Mouse (Mus musculus) spleen, postnatal 36 days (tissue): ENCODE data around the gene Copg2.
A peak's percentile ranks its signal among the peaks of the same experiment; 100 is the strongest.
"Not testable (repeated sequence)": the region's sequence is repeated elsewhere in the genome, so short reads cannot be mapped to it uniquely, and the experiment has no call there.

Experiments
- DNase-seq, 2 experiments: peaks; one replicate each; pipeline ENCODE4 v3.0.0; 2022; ENCODE audit warnings: low spot score in 2 of 2, mixed read lengths in 1 of 2

Gene Copg2

DNA sequence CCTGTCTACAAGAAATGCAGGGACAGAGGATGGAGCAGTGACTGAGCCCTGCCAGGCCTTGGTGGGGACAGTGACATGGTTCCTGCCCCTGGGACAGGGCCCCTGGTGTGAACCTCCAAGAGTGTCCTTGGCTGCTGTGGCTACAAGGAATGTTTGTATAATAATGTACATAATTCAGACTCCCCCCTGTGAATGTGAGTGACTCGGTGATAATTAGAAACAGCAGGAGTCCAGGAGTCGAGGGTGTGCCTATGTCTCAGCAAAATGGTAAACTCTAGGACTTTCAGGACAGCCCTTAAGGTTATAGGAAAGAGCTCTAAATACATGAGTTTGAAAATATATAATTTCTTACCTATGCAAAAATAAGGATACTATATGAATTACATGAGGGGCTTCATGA lies 64.4 kb downstream of the Copg2 start:
- DNase-seq = no peak

DNA sequence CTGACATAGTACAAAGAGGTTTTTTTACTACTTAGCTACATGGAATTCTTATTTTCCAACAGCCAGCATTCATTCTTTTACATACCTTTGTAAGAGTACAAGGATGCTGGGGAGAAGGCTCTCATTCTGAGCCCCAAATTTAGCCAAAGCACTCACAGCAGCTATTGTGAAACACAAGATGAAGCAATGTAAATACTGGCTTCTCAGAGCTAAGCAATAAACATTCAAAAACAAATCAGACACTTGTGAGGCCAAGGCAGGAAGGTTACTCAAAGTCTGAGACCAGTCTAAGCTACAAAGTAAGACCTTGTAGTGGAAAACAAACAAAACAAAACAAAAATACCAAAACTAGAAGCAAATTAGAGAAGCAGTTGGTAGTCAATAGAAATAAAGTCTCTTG lies 83.0 kb downstream of the Copg2 start:
- no peak for DNase-seq

- DNase-seq = no peak
These were observed 91.4 kb downstream of the Copg2 start for GRCm38 (mm10) chr6:30805053-30805752.

- peak; percentile 50 to 60 for DNase-seq
These were observed 92.1 kb downstream of the Copg2 start for GRCm38 (mm10) chr6:30804389-30805052.

DNA sequence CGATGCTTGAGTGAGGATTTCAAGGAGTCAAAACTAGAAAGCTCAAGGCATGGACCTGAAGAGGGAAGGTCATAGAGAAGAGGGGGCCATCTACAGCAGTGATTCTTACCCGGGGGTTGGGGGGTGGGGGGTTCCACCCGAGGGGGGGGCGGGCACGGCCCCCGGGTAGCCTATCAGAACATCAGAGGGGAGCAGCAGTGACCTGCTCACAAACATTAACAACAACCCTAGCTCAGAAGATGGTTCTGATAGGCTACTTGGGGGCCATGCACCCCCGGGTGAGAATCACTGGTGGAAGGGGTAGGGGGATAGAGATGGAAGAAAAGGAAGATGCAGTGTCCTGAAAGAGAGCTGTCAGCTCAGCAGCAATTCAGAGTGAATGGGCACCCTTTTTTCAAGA lies 93.7 kb downstream of the Copg2 start:
- DNase-seq = not testable (repeated sequence)

DNA sequence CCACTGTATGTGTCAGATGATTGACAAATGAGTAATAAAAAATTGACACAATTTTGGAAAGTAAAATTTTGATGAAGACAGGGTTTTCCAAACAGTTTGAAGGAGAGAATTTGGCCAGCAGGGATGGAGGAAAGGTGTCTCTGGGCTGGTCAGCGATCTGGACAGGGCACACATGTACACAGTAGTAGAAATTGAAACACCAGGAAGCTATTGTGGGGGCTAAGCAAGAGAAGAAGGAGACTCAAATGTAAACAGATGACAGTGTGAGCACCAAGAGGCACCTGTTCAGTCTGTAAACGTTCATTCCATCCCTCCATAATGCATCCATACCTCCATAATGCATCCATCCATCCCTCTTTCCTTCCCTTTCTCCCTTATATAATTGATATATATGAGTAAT lies 145.4 kb downstream of the Copg2 start:
- DNase-seq = no peak

GRCm38 (mm10) chr6:30750482-30750881 lies 146.1 kb downstream of the Copg2 start:
- no peak for DNase-seq

DNA sequence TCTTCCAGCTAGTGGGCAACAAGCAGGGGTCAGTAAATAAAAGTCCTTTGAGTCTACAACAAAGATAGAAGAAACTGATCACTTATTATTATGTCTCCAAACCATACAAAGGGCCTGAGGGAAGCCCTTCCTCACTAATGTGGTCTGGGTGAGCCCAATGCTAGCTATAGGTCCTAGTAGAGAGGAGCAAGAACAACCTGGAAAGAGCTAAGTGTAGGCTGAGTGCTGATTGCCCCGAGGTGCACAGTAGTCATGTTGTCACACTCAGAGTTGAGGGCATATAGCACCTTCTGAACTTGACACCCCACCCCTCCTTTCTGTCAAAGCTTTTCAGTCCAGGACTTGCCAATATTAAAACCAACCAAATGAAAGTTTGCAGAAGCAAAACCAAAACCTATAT lies 146.7 kb downstream of the Copg2 start:
- DNase-seq = no peak

GRCm38 (mm10) chr6:30749042-30749689 lies 147.4 kb downstream of the Copg2 start:
- DNase-seq = no peak

DNA sequence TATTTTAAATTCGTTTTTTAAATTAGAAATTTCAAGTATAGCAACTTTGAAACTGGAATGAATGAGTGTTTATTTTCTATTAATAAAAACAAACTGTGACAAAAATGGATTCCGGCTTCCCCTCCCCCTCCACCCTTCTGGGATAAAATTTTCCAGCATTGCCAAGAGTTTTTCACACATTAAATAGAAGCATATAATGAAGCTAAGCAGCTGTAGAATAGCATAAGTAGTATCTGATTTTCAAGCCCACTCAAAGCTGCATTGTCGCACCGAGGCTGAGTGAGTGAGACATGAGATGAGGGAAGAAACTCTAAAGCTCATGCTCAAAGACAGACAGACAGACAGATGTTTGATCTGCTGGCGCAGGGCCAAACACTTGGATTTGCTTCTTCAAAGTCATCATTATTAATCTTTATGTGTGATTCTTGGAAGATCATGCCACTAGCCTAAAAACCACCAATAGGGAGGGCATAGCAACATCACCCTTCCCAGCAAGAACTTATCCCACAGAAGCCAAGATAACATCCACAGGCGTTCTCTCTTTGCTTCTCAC lies 148.2 kb downstream of the Copg2 start:
- DNase-seq = no peak

- DNase-seq = no peak
These were observed 148.8 kb downstream of the Copg2 start for GRCm38 (mm10) chr6:30747631-30748357.

DNA sequence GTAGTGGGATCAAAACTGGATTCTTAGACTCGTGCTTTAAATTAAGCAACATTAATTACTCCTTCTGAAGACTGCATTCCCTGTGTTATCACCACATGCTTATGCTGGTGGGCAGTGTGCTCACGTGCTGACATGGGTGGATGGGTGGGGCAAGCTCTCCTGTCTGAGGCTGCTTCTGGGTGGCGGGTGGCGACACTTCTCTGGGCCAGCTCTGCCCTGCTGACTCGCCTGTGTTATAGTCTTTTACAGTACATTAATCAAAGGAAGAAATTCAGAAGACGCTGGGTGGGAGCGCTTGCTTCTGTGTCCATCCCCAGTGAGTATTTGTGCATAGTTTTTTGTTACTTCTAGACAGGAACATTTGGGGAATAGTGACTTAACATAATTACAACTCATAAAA lies 151.0 kb downstream of the Copg2 start:
- DNase-seq = no peak

DNA sequence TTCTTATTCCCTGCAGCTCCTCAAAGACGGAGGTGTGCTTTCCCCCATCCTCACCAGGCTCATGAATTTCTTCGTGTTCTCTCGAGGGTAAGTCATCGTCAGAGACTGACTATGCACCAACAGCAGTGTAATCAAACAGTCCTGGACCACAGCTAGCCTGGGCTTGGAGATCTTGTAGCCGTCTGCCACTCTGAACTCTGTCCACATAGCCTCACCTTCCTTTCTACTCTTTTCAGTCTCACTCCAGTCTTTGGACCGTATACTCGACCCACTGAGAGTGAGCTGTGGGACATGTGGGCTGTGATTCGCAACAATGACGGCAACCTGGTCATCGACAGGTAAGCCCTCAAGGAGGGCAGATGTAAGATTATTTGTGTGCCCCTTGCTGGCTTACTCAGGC lies 151.7 kb downstream of the Copg2 start:
- DNase-seq = no peak

GRCm38 (mm10) chr6:30739177-30739747 lies 157.3 kb downstream of the Copg2 start:
- DNase-seq = no peak

DNA sequence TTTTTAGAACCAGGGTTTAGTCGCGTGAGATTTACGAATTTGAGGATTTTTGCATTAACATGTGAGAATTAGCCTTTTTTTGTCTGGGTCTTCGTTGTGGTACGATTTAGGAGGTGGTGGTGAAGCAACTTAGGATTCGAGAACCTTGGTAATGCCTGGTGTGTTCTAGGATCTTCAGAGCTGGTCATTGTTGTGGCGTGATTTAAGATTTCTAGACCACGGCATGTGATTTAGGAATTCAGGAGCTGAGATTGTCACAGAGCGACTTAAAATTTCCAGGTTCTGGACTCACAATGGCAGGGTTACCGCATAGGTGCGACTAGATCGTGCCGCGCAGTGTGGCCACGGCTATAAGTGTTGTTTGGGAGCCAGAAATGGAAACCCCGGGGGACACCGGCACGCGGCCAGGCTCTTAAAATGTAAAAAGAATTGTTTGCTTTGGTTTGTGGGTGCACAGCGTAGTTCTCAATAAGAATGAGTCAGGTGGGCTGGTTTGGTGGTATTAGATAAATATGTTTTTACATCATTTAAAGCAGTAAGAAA lies 158.1 kb downstream of the Copg2 start:
- DNase-seq = no peak

- peak; percentile 11 to 14 for DNase-seq
These were observed 158.8 kb downstream of the Copg2 start for GRCm38 (mm10) chr6:30737548-30738463.

- no peak for DNase-seq
These were observed 159.6 kb downstream of the Copg2 start for GRCm38 (mm10) chr6:30736864-30737547.

GRCm38 (mm10) chr6:30736372-30736762 lies 160.2 kb downstream of the Copg2 start:
- no peak for DNase-seq

GRCm38 (mm10) chr6:30735728-30736371 lies 160.7 kb downstream of the Copg2 start:
- no peak for DNase-seq
